Mouse (Mus musculus): Measurements from ENCODE around the gene Rsc1a1. TPM values are rescaled to one million over a fixed set of nuclear protein-coding genes. Genes with fewer than 3 reads are reported as not detected.

The Rsc1a1 gene
- polyA plus RNA-seq, 1 experiment from 2014 or later, result not detected

- H3K9me3 ChIP-seq (replicated peaks), result no peaks in the 10 kb centered on the region
- peaks cover 79% of the 10 kb centered on the region for H3K36me3 ChIP-seq
- 94% methylated on average over 5 of the region's 5 CpGs for WGBS
- no peak overlapping the region for H3K9ac ChIP-seq
- H3K27me3 ChIP-seq, result no peaks in the 10 kb centered on the region
- no peak overlapping the region for H3K27ac ChIP-seq
- no peak for ATAC-seq (replicated peaks; ENCODE audit: insufficient number of reproducible peaks, insufficient read depth, low FRiP score, low read depth)
- H3K4me3 ChIP-seq, result no peak overlapping the region
- H3K4me2 ChIP-seq, result no peak overlapping the region
- H3K4me1 ChIP-seq (replicated peaks), result peaks cover 9% of the 10 kb centered on the region
These were observed 48.7 kb downstream of the Rsc1a1 start for GRCm38 (mm10) chr4:141636693-141637092.

- no peak overlapping the region for H3K9ac ChIP-seq
- no peak overlapping the region for H3K27ac ChIP-seq
- ATAC-seq (replicated peaks; ENCODE audit: insufficient number of reproducible peaks, insufficient read depth, low FRiP score, low read depth), result no peak; the same call in 1 of the 2 replicates
- H3K36me3 ChIP-seq, result peaks cover 81% of the 10 kb centered on the region
- no peak overlapping the region for H3K4me2 ChIP-seq
- H3K4me1 ChIP-seq (replicated peaks), result peaks cover 2% of the 10 kb centered on the region; the same call in 1 of the 2 replicates
- no peaks in the 10 kb centered on the region for H3K27me3 ChIP-seq
- 81% methylated on average over 9 of the region's 9 CpGs for WGBS
- H3K4me3 ChIP-seq, result no peak overlapping the region
- H3K9me3 ChIP-seq (replicated peaks), result no peaks in the 10 kb centered on the region
These were observed 49.4 kb downstream of the Rsc1a1 start for GRCm38 (mm10) chr4:141635991-141636390.

Other genes starting within 250 kb of the Rsc1a1 start
- gene Srarp, start 249.5 kb downstream of the Rsc1a1 start, polyA plus RNA-seq (2015; fragmentation: Nextera tagmentation; extraction: Ambion mirVana), result not detected in 2 replicates
- gene Zbtb17, start 240.9 kb downstream of the Rsc1a1 start, polyA plus RNA-seq (2015; fragmentation: Nextera tagmentation; extraction: Ambion mirVana), result 17.9 and 22.5 TPM in 2 replicates
- 6.3 and 7.5 TPM in 2 replicates for gene Spen, start 147.0 kb downstream of the Rsc1a1 start, polyA plus RNA-seq (2015; fragmentation: Nextera tagmentation; extraction: Ambion mirVana)
- 48.4 and 59.1 TPM in 2 replicates for gene Fblim1, start 79.5 kb downstream of the Rsc1a1 start, polyA plus RNA-seq (2015; fragmentation: Nextera tagmentation; extraction: Ambion mirVana)
- 1.0 and 1.2 TPM in 2 replicates for gene Tmem82, start 67.0 kb downstream of the Rsc1a1 start, polyA plus RNA-seq (2015; fragmentation: Nextera tagmentation; extraction: Ambion mirVana)
- 0.76 and 0.96 TPM in 2 replicates for gene Slc25a34, start 61.8 kb downstream of the Rsc1a1 start, polyA plus RNA-seq (2015; fragmentation: Nextera tagmentation; extraction: Ambion mirVana)
- gene Plekhm2, start 20.7 kb downstream of the Rsc1a1 start, polyA plus RNA-seq (2015; fragmentation: Nextera tagmentation; extraction: Ambion mirVana), result 6.9 and 7.1 TPM in 2 replicates
- 13.6 and 16.6 TPM in 2 replicates for gene Ddi2, start 37.8 kb upstream of the Rsc1a1 start, polyA plus RNA-seq (2015; fragmentation: Nextera tagmentation; extraction: Ambion mirVana)
- gene Agmat, start 61.1 kb upstream of the Rsc1a1 start, polyA plus RNA-seq (2015; fragmentation: Nextera tagmentation; extraction: Ambion mirVana), result 0.57 and 0.80 TPM in 2 replicates
- gene Dnajc16, start 105.3 kb upstream of the Rsc1a1 start, polyA plus RNA-seq (2015; fragmentation: Nextera tagmentation; extraction: Ambion mirVana), result 3.7 and 4.8 TPM in 2 replicates
- gene Casp9, start 108.0 kb upstream of the Rsc1a1 start, polyA plus RNA-seq (2015; fragmentation: Nextera tagmentation; extraction: Ambion mirVana), result 14.1 and 19.7 TPM in 2 replicates
- 0.35 TPM in 1 of 2 replicates, not detected in the other for gene Cela2a, start 140.6 kb upstream of the Rsc1a1 start, polyA plus RNA-seq (2015; fragmentation: Nextera tagmentation; extraction: Ambion mirVana)
- gene Ctrc, start 160.8 kb upstream of the Rsc1a1 start, polyA plus RNA-seq (2015; fragmentation: Nextera tagmentation; extraction: Ambion mirVana), result not detected in 2 replicates
- gene Efhd2, start 189.3 kb upstream of the Rsc1a1 start, polyA plus RNA-seq (2015; fragmentation: Nextera tagmentation; extraction: Ambion mirVana), result 62.0 and 79.3 TPM in 2 replicates